Mouse (Mus musculus) cerebellum, postnatal 36 days (tissue): ENCODE data around the gene Gimap9.
"Not testable (repeated sequence)": the region's sequence is repeated elsewhere in the genome, so short reads cannot be mapped to it uniquely, and the experiment has no call there.

ENCODE experiments used
- DNase-seq, 2 experiments: peaks; one replicate each; pipeline ENCODE4 v3.0.0; 2021 to 2022; ENCODE audit warnings: mixed read lengths in 2 of 2

Gimap9 gene

GRCm38 (mm10) chr6:48665471-48665870, 10.5 kb upstream of the Gimap9 start:
- no peak for DNase-seq

GRCm38 (mm10) chr6:48666159-48666586, 9.8 kb upstream of the Gimap9 start:
- no peak for DNase-seq

GRCm38 (mm10) chr6:48668022-48668421, 7.9 kb upstream of the Gimap9 start:
- DNase-seq: no peak

GRCm38 (mm10) chr6:48669446-48669969, 6.4 kb upstream of the Gimap9 start:
- DNase-seq: no peak

GRCm38 (mm10) chr6:48674291-48675058, 1.5 kb upstream of the Gimap9 start:
- no peak for DNase-seq

- no peak for DNase-seq
These were observed 464 bp upstream of the Gimap9 start for GRCm38 (mm10) chr6:48675400-48675930.

- no peak for DNase-seq
These were observed 1.0 kb downstream of the Gimap9 start for GRCm38 (mm10) chr6:48676860-48677415.

GRCm38 (mm10) chr6:48677492-48678345, 1.8 kb downstream of the Gimap9 start:
- DNase-seq: no peak

GRCm38 (mm10) chr6:48678391-48678790, 2.5 kb downstream of the Gimap9 start:
- DNase-seq: no peak

- DNase-seq: no peak
These were observed 3.8 kb downstream of the Gimap9 start for GRCm38 (mm10) chr6:48679701-48680100.

- no peak for DNase-seq
These were observed 4.5 kb downstream of the Gimap9 start for GRCm38 (mm10) chr6:48680421-48680820.

GRCm38 (mm10) chr6:48681472-48682090, 5.7 kb downstream of the Gimap9 start:
- no peak for DNase-seq

GRCm38 (mm10) chr6:48682271-48682670, 6.3 kb downstream of the Gimap9 start:
- DNase-seq: no peak

GRCm38 (mm10) chr6:48683263-48683821, 7.4 kb downstream of the Gimap9 start:
- not testable (repeated sequence) for DNase-seq

- no peak for DNase-seq
These were observed 8.4 kb downstream of the Gimap9 start, which contains the start of gene Gimap4 for GRCm38 (mm10) chr6:48684319-48684718. Gimap4 (plus strand) TSS chr6:48684549.

- no peak for DNase-seq
These were observed 8.9 kb downstream of the Gimap9 start for GRCm38 (mm10) chr6:48684806-48685205.

- no peak for DNase-seq
These were observed 9.3 kb downstream of the Gimap9 start for GRCm38 (mm10) chr6:48685251-48685650.

- DNase-seq: no peak
These were observed 10.1 kb downstream of the Gimap9 start for GRCm38 (mm10) chr6:48685694-48686665.

- no peak for DNase-seq
These were observed 11.1 kb downstream of the Gimap9 start for GRCm38 (mm10) chr6:48687077-48687476.

GRCm38 (mm10) chr6:48689320-48689719, 13.4 kb downstream of the Gimap9 start:
- no peak for DNase-seq

GRCm38 (mm10) chr6:48692962-48693361, 17.0 kb downstream of the Gimap9 start:
- DNase-seq: no peak
